Mouse (Mus musculus): ENCODE results near the gene Ergic1. TPM values are rescaled to one million over a fixed set of nuclear protein-coding genes. Genes with fewer than 3 reads are reported as not detected.

The Ergic1 gene
- polyA plus RNA-seq, 1 experiment from 2014 or later: 34.4 TPM

GRCm38 (mm10) chr17:26609820-26610219 lies 48.5 kb downstream of the Ergic1 start:
- DNase-seq: no peak
- Histone ChIP-seq H3K4me3 (ENCODE audit: low read depth, low read length) (no peak overlapping the region), H3K27me3 (ENCODE audit: insufficient read depth, low read length) (no peaks in the 10 kb centered on the region), H3K4me1 (ENCODE audit: insufficient read depth) (peaks cover 12% of the 10 kb centered on the region; the same call in 1 of the 2 replicates), H3K4me2 (ENCODE audit: low read depth, low read length) (no peak overlapping the region), H3K27ac (ENCODE audit: low read depth) (no peak overlapping the region), H3K36me3 (replicated peaks; ENCODE audit: insufficient read depth, low read length) (peaks cover 10% of the 10 kb centered on the region; the same call in 1 of the 2 replicates), H3K9me3 (ENCODE audit: low read length) (no peaks in the 10 kb centered on the region), H3K9ac (replicated peaks) (no peak overlapping the region)
- no peak for TF ChIP-seq CTCF (IDR thresholded peaks at IDR 0.05; ENCODE audit: low read depth)
- no peak for TF ChIP-seq EP300 (IDR thresholded peaks at IDR 0.05; ENCODE audit: low read depth)
- 76% methylated on average over 8 of the region's 8 CpGs for WGBS (ENCODE audit: insufficient replicate concordance)
- no peak for ATAC-seq

- Histone ChIP-seq H3K4me1 (ENCODE audit: insufficient read depth) (peaks cover 12% of the 10 kb centered on the region; the same call in 1 of the 2 replicates), H3K36me3 (replicated peaks; ENCODE audit: insufficient read depth, low read length) (peaks cover 13% of the 10 kb centered on the region; the same call in 1 of the 2 replicates), H3K27me3 (ENCODE audit: insufficient read depth, low read length) (no peaks in the 10 kb centered on the region), H3K9ac (replicated peaks) (no peak overlapping the region), H3K9me3 (ENCODE audit: low read length) (no peaks in the 10 kb centered on the region), H3K27ac (ENCODE audit: low read depth) (peak overlapping the region; percentile 51; the same call in 1 of the 2 replicates), H3K4me2 (ENCODE audit: low read depth, low read length) (no peak overlapping the region), H3K4me3 (ENCODE audit: low read depth, low read length) (no peak overlapping the region)
- DNase-seq (no peak), ATAC-seq (no peak)
- 77% methylated on average over 7 of the region's 7 CpGs for WGBS (ENCODE audit: insufficient replicate concordance)
- TF ChIP-seq EP300 (IDR thresholded peaks at IDR 0.05; ENCODE audit: low read depth): no peak
- TF ChIP-seq CTCF (IDR thresholded peaks at IDR 0.05; ENCODE audit: low read depth): no peak
Observed at GRCm38 (mm10) chr17:26611328-26611727, 50.0 kb downstream of the Ergic1 start.

- H3K27ac ChIP-seq (ENCODE audit: low read depth): peak overlapping the region; percentile 51; the same call in 1 of the 2 replicates
- peaks cover 18% of the 10 kb centered on the region for H3K4me1 ChIP-seq (ENCODE audit: insufficient read depth)
Observed at GRCm38 (mm10) chr17:26611918-26612317, 50.6 kb downstream of the Ergic1 start.

GRCm38 (mm10) chr17:26614286-26614685 lies 53.0 kb downstream of the Ergic1 start:
- peaks cover 23% of the 10 kb centered on the region for H3K4me1 ChIP-seq (ENCODE audit: insufficient read depth)
- H3K27me3 ChIP-seq (ENCODE audit: insufficient read depth, low read length): no peaks in the 10 kb centered on the region
- DNase-seq: no peak
- WGBS (ENCODE audit: insufficient replicate concordance): 76% methylated on average over 6 of the region's 6 CpGs
- H3K4me3 ChIP-seq (ENCODE audit: low read depth, low read length): no peak overlapping the region
- H3K9me3 ChIP-seq (ENCODE audit: low read length): no peaks in the 10 kb centered on the region
- TF ChIP-seq EP300 (IDR thresholded peaks at IDR 0.05; ENCODE audit: low read depth): no peak
- no peak for TF ChIP-seq CTCF (IDR thresholded peaks at IDR 0.05; ENCODE audit: low read depth)
- H3K36me3 ChIP-seq (replicated peaks; ENCODE audit: insufficient read depth, low read length): peaks cover 7% of the 10 kb centered on the region; the same call in 1 of the 2 replicates
- no peak for ATAC-seq
- no peak overlapping the region for H3K4me2 ChIP-seq (ENCODE audit: low read depth, low read length)
- H3K27ac ChIP-seq (ENCODE audit: low read depth): no peak overlapping the region
- no peak overlapping the region for H3K9ac ChIP-seq (replicated peaks)

More at GRCm38 (mm10) chr17:26611918-26612317, 50.6 kb downstream of the Ergic1 start:
- Histone ChIP-seq H3K9me3 (ENCODE audit: low read length) (no peaks in the 10 kb centered on the region), H3K4me2 (ENCODE audit: low read depth, low read length) (no peak overlapping the region), H3K9ac (replicated peaks) (no peak overlapping the region), H3K27me3 (ENCODE audit: insufficient read depth, low read length) (no peaks in the 10 kb centered on the region), H3K36me3 (replicated peaks; ENCODE audit: insufficient read depth, low read length) (peaks cover 13% of the 10 kb centered on the region; the same call in 1 of the 2 replicates), H3K4me3 (ENCODE audit: low read depth, low read length) (no peak overlapping the region)
- 66% methylated on average over 4 of the region's 4 CpGs for WGBS (ENCODE audit: insufficient replicate concordance)
- ATAC-seq (no peak), DNase-seq (no peak)
- TF ChIP-seq EP300 (IDR thresholded peaks at IDR 0.05; ENCODE audit: low read depth) (no peak), CTCF (IDR thresholded peaks at IDR 0.05; ENCODE audit: low read depth) (no peak)

- H3K9ac ChIP-seq (replicated peaks): no peak overlapping the region
- DNase-seq (no peak), ATAC-seq (no peak)
- H3K4me2 ChIP-seq (ENCODE audit: low read depth, low read length): no peak overlapping the region
- no peak for TF ChIP-seq CTCF (IDR thresholded peaks at IDR 0.05; ENCODE audit: low read depth)
- TF ChIP-seq EP300 (IDR thresholded peaks at IDR 0.05; ENCODE audit: low read depth): no peak
- no peaks in the 10 kb centered on the region for H3K9me3 ChIP-seq (ENCODE audit: low read length)
- no peak overlapping the region for H3K4me3 ChIP-seq (ENCODE audit: low read depth, low read length)
- peaks cover 23% of the 10 kb centered on the region for H3K4me1 ChIP-seq (ENCODE audit: insufficient read depth)
- no peaks in the 10 kb centered on the region for H3K27me3 ChIP-seq (ENCODE audit: insufficient read depth, low read length)
- no peak overlapping the region for H3K27ac ChIP-seq (ENCODE audit: low read depth)
- WGBS (ENCODE audit: insufficient replicate concordance): 78% methylated on average over 9 of the region's 9 CpGs
- 0 out of 2 replicates have a peak, but pooled peaks cover 7% of the 10 kb centered on the region for H3K36me3 ChIP-seq (replicated peaks; ENCODE audit: insufficient read depth, low read length)
Observed at GRCm38 (mm10) chr17:26614708-26615486, 53.6 kb downstream of the Ergic1 start.

- WGBS (ENCODE audit: insufficient replicate concordance): 66% methylated on average over 2 of the region's 2 CpGs
- TF ChIP-seq CTCF (IDR thresholded peaks at IDR 0.05; ENCODE audit: low read depth): no peak
- peak; percentile 72 for TF ChIP-seq EP300 (IDR thresholded peaks at IDR 0.05; ENCODE audit: low read depth)
- H3K27me3 ChIP-seq (ENCODE audit: insufficient read depth, low read length): no peaks in the 10 kb centered on the region
- peak; percentile 72 for ATAC-seq
- DNase-seq: peak; percentile 32
- H3K9ac ChIP-seq (replicated peaks): no peak overlapping the region; the same call in 1 of the 2 replicates
- 0 out of 2 replicates have a peak, but pooled peaks cover 7% of the 10 kb centered on the region for H3K36me3 ChIP-seq (replicated peaks; ENCODE audit: insufficient read depth, low read length)
- H3K4me2 ChIP-seq (ENCODE audit: low read depth, low read length): no peak overlapping the region
- H3K9me3 ChIP-seq (ENCODE audit: low read length): no peaks in the 10 kb centered on the region
- H3K4me3 ChIP-seq (ENCODE audit: low read depth, low read length): no peak overlapping the region
- peak overlapping the region; percentile 70; the same call in 1 of the 2 replicates for H3K27ac ChIP-seq (ENCODE audit: low read depth)
- H3K4me1 ChIP-seq (ENCODE audit: insufficient read depth): peaks cover 27% of the 10 kb centered on the region
Observed at GRCm38 (mm10) chr17:26616696-26617095, 55.4 kb downstream of the Ergic1 start.

Measured in liver, postnatal 0 days (tissue).